Mouse (Mus musculus): Measurements from ENCODE around the gene Rhd.

Rhd gene

GRCm38 (mm10) chr4:134937240-134938176 is 73.2 kb downstream of the Rhd start:
- no peak for DNase-seq

DNA sequence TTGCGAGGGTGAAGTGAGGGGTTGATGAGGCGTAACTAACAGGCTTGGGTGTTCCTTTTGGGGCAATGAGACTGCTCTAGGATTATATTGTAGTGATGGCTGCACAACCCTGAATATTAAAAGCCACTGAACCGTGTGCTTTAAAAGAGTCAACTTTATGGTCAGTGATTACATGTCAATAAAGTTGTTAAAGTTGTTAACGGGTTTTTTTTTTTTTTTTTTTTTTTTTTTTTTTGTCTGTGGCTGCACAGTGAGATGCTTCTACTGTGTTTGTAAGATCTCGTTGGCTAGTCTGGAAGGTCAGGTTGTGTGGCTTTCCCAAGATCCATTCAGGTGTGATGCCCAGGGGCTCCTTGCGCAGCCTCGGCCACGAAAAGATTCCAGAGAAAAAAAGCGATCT is 75.6 kb downstream of the Rhd start:
- no peak for DNase-seq

- no peak for DNase-seq
Measured at GRCm38 (mm10) chr4:134943758-134944538, 79.6 kb downstream of the Rhd start.

Measured in lung, adult 18-20 months (tissue).